Mouse (Mus musculus) G1E (cell line): ENCODE measurements around the gene Iqcf5. TPM values are rescaled to one million over a fixed set of nuclear protein-coding genes. Genes with fewer than 3 reads are reported as not detected.

ENCODE experiments used
- ATAC-seq: 2 replicates; pipeline ENCODE4 v1.8.0; 2016; ENCODE audit warnings: mild to moderate bottlenecking; ENCODE audit not compliant: insufficient number of reproducible peaks, poor library complexity, low FRiP score, severe bottlenecking; ENCODE audit errors: extremely low read depth
- DNase-seq: peaks from one replicate; pipeline ENCODE4 v3.0.0; 2012; ENCODE audit warnings: low spot score
- H3K27me3 ChIP-seq: 2 replicates; pipeline ENCODE4 v1.6.1; 2012; ENCODE audit warnings: mild to moderate bottlenecking, low read length, inconsistent platforms; ENCODE audit not compliant: insufficient read depth
- H3K36me3 ChIP-seq: replicated peaks from 2 replicates; pipeline ENCODE3; 2012; ENCODE audit warnings: mild to moderate bottlenecking, inconsistent platforms
- H3K4me1 ChIP-seq: 2 replicates; pipeline ENCODE4 v1.6.1; 2012; ENCODE audit warnings: low read depth, low read length, inconsistent platforms, mixed read lengths; ENCODE audit not compliant: insufficient read depth
- H3K4me3 ChIP-seq: 2 replicates; pipeline ENCODE4 v1.5.1; 2012; ENCODE audit warnings: low read depth, mild to moderate bottlenecking, inconsistent platforms, low read length, moderate library complexity, mixed read lengths
- H3K9me3 ChIP-seq: replicated peaks from 2 replicates; pipeline ENCODE4 v1.6.1; 2012; ENCODE audit warnings: inconsistent platforms
- CTCF ChIP-seq: IDR thresholded peaks from 2 replicates; pipeline ENCODE4 v1.5.1; 2012; ENCODE audit warnings: low read depth, low read length, inconsistent platforms, mixed read lengths
- GATA1 ChIP-seq: IDR thresholded peaks from 2 replicates; pipeline ENCODE4 v1.6.1; 2012; ENCODE audit warnings: borderline replicate concordance, low read length, inconsistent platforms, mixed read lengths
- GATA2 ChIP-seq: IDR thresholded peaks from 2 replicates; pipeline ENCODE4 v1.6.1; 2012; ENCODE audit warnings: low read depth, low read length, inconsistent platforms, borderline replicate concordance
- POLR2AphosphoS5 ChIP-seq: IDR thresholded peaks from 2 replicates; pipeline ENCODE4 v1.6.1; 2012; ENCODE audit warnings: low read depth, low read length, inconsistent platforms; ENCODE audit not compliant: insufficient replicate concordance
- TAL1 ChIP-seq: conservative IDR thresholded peaks from 2 replicates; pipeline ENCODE4 v1.6.1; 2012; ENCODE audit warnings: low read depth, low read length, inconsistent platforms, mixed read lengths
- polyA plus RNA-seq: library from polyadenylated mRNA; stranded (reverse); fragments of >175 nt; gene quantifications from 2 replicates; pipeline ENCODE4 v1.2.3, GENCODE M21; 2012
- total RNA-seq, 2 experiments: library from RNA; stranded (forward) in 1 of 2; stranded (reverse) in 1 of 2; fragments of 200-1000 nt in 1 of 2; fragments of >200 nt in 1 of 2; fragmentation: Nextera tagmentation in 1 of 2; gene quantifications; 2 replicates each; pipeline ENCODE4 v1.2.3; 2014 to 2017

Iqcf5 gene
- total and polyA plus RNA-seq, 3 experiments: 0.76 to 5.3 TPM; not detected in 1

DNA sequence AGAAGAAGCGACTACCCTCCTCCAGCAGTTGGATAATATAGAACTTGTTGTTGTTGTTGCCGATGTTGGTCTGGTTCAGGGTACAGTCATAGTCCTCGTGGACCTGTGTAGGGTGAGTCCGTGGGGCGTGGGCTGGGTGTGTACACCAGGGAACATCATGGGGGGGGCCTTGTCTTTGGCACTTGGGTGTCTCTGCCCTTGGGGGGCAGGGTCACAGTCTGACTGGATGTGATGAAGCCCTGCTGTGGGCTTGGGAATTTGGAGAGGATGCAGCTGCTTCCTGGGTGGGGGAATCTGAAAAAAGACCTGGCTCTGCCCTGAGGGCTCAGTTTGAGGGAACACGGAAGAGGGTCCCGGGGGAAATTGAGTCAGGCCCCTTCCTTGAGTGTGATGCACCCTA lies 39.3 kb upstream of the Iqcf5 start:
- peak overlapping the region; percentile 38; the same call in 1 of the 2 replicates for H3K4me3 ChIP-seq

DNA sequence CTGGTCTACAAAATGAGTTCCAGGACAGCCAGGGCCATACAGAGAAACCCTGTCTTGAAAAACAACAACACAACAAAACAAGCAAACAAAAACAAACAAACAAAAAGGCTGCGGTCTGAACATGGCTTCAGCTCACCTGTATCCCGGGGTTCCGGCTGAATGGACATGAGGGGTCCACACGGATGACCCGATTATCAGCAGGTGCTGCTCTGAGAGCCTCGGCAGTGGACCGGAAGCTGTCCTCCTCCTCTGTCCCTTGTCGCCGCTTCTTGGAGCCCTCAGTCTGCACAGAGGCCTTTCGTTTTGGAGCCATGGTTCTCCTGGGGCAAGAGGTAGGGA lies 38.7 kb upstream of the Iqcf5 start, which contains the start of gene Rrp9:
Rrp9 (plus strand) TSS at position 301 of the 339 bp plus-strand sequence.
- peak within 1 kb of the TSS; percentile 82; the same call in 1 of the 2 replicates for H3K4me3 ChIP-seq
- TF ChIP-seq GATA1 (no peak), CTCF (no peak), TAL1 (no peak), GATA2 (no peak), POLR2AphosphoS5 (no peak)

More for the DNA sequence above, 39.3 kb upstream of the Iqcf5 start:
- H3K27me3 ChIP-seq: peaks cover 25% of the 10 kb centered on the region
- TF ChIP-seq CTCF: no peak
- no peak for TF ChIP-seq GATA2
- TF ChIP-seq GATA1: no peak
- TF ChIP-seq POLR2AphosphoS5: no peak
- TF ChIP-seq TAL1: no peak
- no peak for DNase-seq
- peaks cover 55% of the 10 kb centered on the region for H3K4me1 ChIP-seq
- no peaks in the 10 kb centered on the region for H3K9me3 ChIP-seq
- H3K36me3 ChIP-seq: peaks cover 16% of the 10 kb centered on the region
- no peak for ATAC-seq

DNA sequence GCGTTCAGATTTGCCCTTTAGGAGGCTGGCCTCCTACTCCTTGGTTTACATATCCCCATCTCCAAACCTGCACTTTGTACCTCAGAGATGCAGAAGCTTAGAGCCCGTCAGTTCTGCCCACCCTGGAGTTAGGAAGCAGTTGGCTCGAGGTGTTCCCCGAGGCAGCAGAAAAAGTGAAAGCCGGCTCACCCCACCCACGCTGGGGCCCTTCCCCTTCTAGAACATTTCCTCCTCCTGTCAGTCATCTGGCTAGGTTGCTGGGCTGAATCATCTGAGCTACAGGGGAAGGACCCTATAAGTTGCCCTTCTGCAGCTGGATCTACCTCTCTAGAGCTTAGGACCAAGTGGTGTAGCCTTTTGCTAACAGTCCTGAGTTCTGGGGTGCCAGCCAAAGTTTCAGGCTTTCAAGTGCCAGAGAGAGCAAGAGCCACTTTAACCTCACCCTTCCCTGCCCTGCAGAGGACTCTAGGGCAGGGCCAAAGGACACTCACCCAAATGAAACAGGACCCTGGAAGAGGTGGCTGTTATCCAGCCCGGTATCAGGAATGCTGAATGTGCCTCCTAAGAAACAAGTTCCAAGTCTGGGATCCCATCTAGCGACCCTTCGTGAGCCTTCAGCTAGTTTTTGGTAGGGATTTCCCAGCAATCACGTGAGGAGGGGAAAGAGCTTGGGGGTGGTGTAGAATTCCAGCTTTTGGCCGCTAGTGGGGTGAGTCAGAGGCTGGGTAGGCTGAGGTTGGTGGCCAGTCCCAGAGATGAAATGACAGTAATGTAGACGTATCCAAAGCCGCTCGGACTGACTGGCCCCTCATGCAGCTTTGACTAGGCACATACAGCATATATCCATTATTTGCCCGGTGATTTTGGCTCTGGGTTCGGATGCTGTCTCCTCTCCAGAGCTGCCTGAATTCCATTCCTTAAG lies 38.1 kb upstream of the Iqcf5 start:
- Histone ChIP-seq H3K9me3 (no peaks in the 10 kb centered on the region), H3K4me1 (peaks cover 65% of the 10 kb centered on the region), H3K27me3 (peaks cover 21% of the 10 kb centered on the region), H3K36me3 (peaks cover 28% of the 10 kb centered on the region), H3K4me3 (peak overlapping the region; percentile 82; the same call in 1 of the 2 replicates)
- ATAC-seq (no peak), DNase-seq (peak; percentile 63)
- TF ChIP-seq CTCF: no peak
- no peak for TF ChIP-seq GATA2
- no peak for TF ChIP-seq TAL1
- no peak for TF ChIP-seq POLR2AphosphoS5
- no peak for TF ChIP-seq GATA1

More for the DNA sequence above, 38.7 kb upstream of the Iqcf5 start, which contains the start of gene Rrp9:
- DNase-seq: no peak
- Histone ChIP-seq H3K36me3 (peaks cover 22% of the 10 kb centered on the region), H3K4me1 (peaks cover 59% of the 10 kb centered on the region), H3K9me3 (no peaks in the 10 kb centered on the region), H3K27me3 (peaks cover 25% of the 10 kb centered on the region)
- no peak for ATAC-seq

DNA sequence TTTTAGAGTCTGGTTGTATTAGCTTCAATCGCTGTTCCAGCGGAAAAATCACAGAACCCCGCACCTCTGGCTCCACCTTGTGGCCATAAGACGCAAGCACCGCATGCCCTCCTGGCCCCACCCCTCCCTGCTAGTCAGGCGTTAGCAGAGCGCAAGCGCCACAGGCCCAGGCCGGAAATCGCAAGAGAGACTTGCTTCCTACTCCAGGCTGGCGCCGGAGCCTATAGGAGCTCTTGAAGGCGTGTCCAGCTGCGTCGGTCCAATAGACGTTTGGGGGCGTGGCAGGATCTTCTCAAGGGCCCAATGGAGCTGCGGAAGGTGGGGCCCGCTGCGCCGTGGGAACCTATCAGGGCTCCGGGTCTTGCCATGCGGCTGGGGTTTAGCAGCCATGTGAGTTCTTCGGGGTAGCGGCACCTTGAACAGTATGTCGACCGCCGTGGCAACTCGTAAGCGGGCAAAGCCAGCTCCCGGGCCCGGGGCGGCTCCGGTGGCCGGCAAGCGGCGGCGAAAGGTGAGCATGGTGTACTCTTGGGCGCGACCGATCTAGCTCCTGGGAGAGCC lies 37.4 kb upstream of the Iqcf5 start, which contains the start of gene Parp3:
Parp3 (minus strand) TSS at position 26 of the 561 bp plus-strand sequence.
- H3K4me3 ChIP-seq: peak within 1 kb of the TSS; percentile 82
- peaks cover 66% of the 10 kb centered on the region for H3K4me1 ChIP-seq
- H3K27me3 ChIP-seq: peaks cover 16% of the 10 kb centered on the region
- H3K9me3 ChIP-seq: no peaks in the 10 kb centered on the region
- peak; percentile 97 for ATAC-seq
- TF ChIP-seq CTCF (peak; percentile 85), POLR2AphosphoS5 (no peak), GATA1 (no peak)
- H3K36me3 ChIP-seq: peaks cover 35% of the 10 kb centered on the region
- DNase-seq: peak; percentile 98

- ATAC-seq: no peak
- peaks cover 13% of the 10 kb centered on the region for H3K27me3 ChIP-seq
These were observed 36.7 kb upstream of the Iqcf5 start for GRCm38 (mm10) chr9:106477649-106478048.

GRCm38 (mm10) chr9:106478101-106478500 lies 36.3 kb upstream of the Iqcf5 start:
- H3K4me1 ChIP-seq: peaks cover 67% of the 10 kb centered on the region
- no peak for TF ChIP-seq GATA2
- no peak for TF ChIP-seq TAL1
- TF ChIP-seq CTCF: no peak
- no peak for TF ChIP-seq GATA1
- TF ChIP-seq POLR2AphosphoS5: no peak
- no peak for ATAC-seq

More at GRCm38 (mm10) chr9:106477649-106478048, 36.7 kb upstream of the Iqcf5 start:
- H3K4me1 ChIP-seq: peaks cover 65% of the 10 kb centered on the region
- H3K9me3 ChIP-seq: no peaks in the 10 kb centered on the region
- no peak for TF ChIP-seq GATA1
- no peak for TF ChIP-seq TAL1
- no peak for TF ChIP-seq POLR2AphosphoS5
- TF ChIP-seq GATA2: no peak
- no peak for TF ChIP-seq CTCF
- DNase-seq: peak; percentile 33
- peaks cover 40% of the 10 kb centered on the region for H3K36me3 ChIP-seq
- H3K4me3 ChIP-seq: peak overlapping the region; percentile 82

More at GRCm38 (mm10) chr9:106478101-106478500, 36.3 kb upstream of the Iqcf5 start:
- no peak for DNase-seq
- peaks cover 10% of the 10 kb centered on the region for H3K27me3 ChIP-seq
- peak overlapping the region; percentile 82 for H3K4me3 ChIP-seq
- peaks cover 44% of the 10 kb centered on the region for H3K36me3 ChIP-seq
- H3K9me3 ChIP-seq: no peaks in the 10 kb centered on the region
